Mouse (Mus musculus) hindbrain, embryonic 14.5 days (tissue): Measurements from ENCODE around the gene Alox12. TPM values are rescaled to one million over a fixed set of nuclear protein-coding genes. Genes with fewer than 3 reads are reported as not detected.

ENCODE experiments used
- ATAC-seq: fragments of 200-750 bp; cut with Nextera tagmentation; 2 replicates; pipeline ENCODE4 v1.8.0; 2017; ENCODE audit warnings: moderate number of reproducible peaks, mild to moderate bottlenecking, moderate TSS enrichment, moderate library complexity; ENCODE audit not compliant: low FRiP score
- DNase-seq: peaks from one replicate; pipeline ENCODE4 v3.0.0-alpha.2; 2015; ENCODE audit warnings: low spot score
- H3K27ac ChIP-seq: fragments of 300-500 bp; sonication (generic); 2 replicates; pipeline ENCODE4 v1.5.1; 2014; ENCODE audit warnings: mild to moderate bottlenecking, moderate library complexity
- H3K27me3 ChIP-seq: fragments of 300-500 bp; sonication (generic); 2 replicates; pipeline ENCODE4 v1.6.1; 2014; ENCODE audit warnings: mild to moderate bottlenecking, low read length, mixed read lengths; ENCODE audit not compliant: control insufficient read depth, insufficient read depth
- H3K36me3 ChIP-seq: fragments of 300-500 bp; sonication (generic); replicated peaks from 2 replicates; pipeline ENCODE4 v1.6.1; 2014; ENCODE audit not compliant: control insufficient read depth, insufficient read depth
- H3K4me1 ChIP-seq: fragments of 300-500 bp; sonication (generic); replicated peaks from 2 replicates; pipeline ENCODE4 v1.6.1; 2014; ENCODE audit warnings: antibody characterized with exemption, low read length, mixed read lengths; ENCODE audit not compliant: control insufficient read depth, insufficient read depth
- H3K4me2 ChIP-seq: fragments of 300-500 bp; sonication (generic); replicated peaks from 2 replicates; pipeline ENCODE4 v1.6.1; 2014; ENCODE audit warnings: mild to moderate bottlenecking, moderate library complexity
- H3K4me3 ChIP-seq: fragments of 300-500 bp; sonication (generic); replicated peaks from 2 replicates; pipeline ENCODE4 v1.5.1; 2014; ENCODE audit warnings: mild to moderate bottlenecking, low read length
- H3K9ac ChIP-seq: fragments of 300-500 bp; sonication (generic); 2 replicates; pipeline ENCODE4 v1.6.1; 2014
- H3K9me3 ChIP-seq: fragments of 300-500 bp; sonication (generic); 2 replicates; pipeline ENCODE4 v1.6.1; 2016; ENCODE audit warnings: low read length; ENCODE audit not compliant: control insufficient read depth
- WGBS: fragments of 180-500 bp; shearing (Covaris S2); extraction: QIAGEN DNeasy Blood & Tissue Kit; methylation state at CpG from one replicate; pipeline ENCODE4 v1.1.7; 2014; 5-methylcytosine and 5-hydroxymethylcytosine counted together
- polyA plus RNA-seq: library from polyadenylated mRNA; unstranded; fragments of >200 nt; fragmentation: Nextera tagmentation; extraction: Ambion mirVana; gene quantifications from 2 replicates; pipeline ENCODE4 v1.2.1, GENCODE M21; 2014

The Alox12 gene
- polyA plus RNA-seq, 1 experiment from 2014 or later: 2.1 TPM

- ATAC-seq (no peak), DNase-seq (no peak)
- no peak overlapping the region for H3K4me3 ChIP-seq
- WGBS: 85% methylated on average over 8 of the region's 8 CpGs
- no peak overlapping the region for H3K9ac ChIP-seq
- no peak overlapping the region for H3K4me2 ChIP-seq
- H3K9me3 ChIP-seq: no peaks in the 10 kb centered on the region
- peaks cover 46% of the 10 kb centered on the region for H3K27me3 ChIP-seq
- H3K27ac ChIP-seq: no peak overlapping the region
- no peaks in the 10 kb centered on the region for H3K36me3 ChIP-seq
- H3K4me1 ChIP-seq: 0 out of 2 replicates have a peak, but pooled peaks cover 8% of the 10 kb centered on the region
Observed at GRCm38 (mm10) chr11:70251853-70252252, 3.3 kb downstream of the Alox12 start.

- Histone ChIP-seq H3K4me3 (no peak overlapping the region), H3K9me3 (no peaks in the 10 kb centered on the region), H3K27me3 (peaks cover 36% of the 10 kb centered on the region), H3K9ac (no peak overlapping the region), H3K4me1 (0 out of 2 replicates have a peak, but pooled peaks cover 8% of the 10 kb centered on the region), H3K36me3 (no peaks in the 10 kb centered on the region), H3K27ac (no peak overlapping the region), H3K4me2 (no peak overlapping the region)
- 76% methylated on average over 11 of the region's 11 CpGs for WGBS
- DNase-seq: no peak
- no peak for ATAC-seq
Observed at GRCm38 (mm10) chr11:70250150-70250549, 5.0 kb downstream of the Alox12 start.

GRCm38 (mm10) chr11:70247136-70247845, 7.9 kb downstream of the Alox12 start:
- no peaks in the 10 kb centered on the region for H3K36me3 ChIP-seq
- no peak overlapping the region for H3K9ac ChIP-seq
- H3K9me3 ChIP-seq: no peaks in the 10 kb centered on the region
- 49% methylated on average over 9 of the region's 9 CpGs for WGBS
- H3K4me3 ChIP-seq: no peak overlapping the region
- peaks cover 8% of the 10 kb centered on the region for H3K27me3 ChIP-seq
- no peak overlapping the region for H3K27ac ChIP-seq
- peak; percentile 74 for DNase-seq
- no peaks in the 10 kb centered on the region for H3K4me1 ChIP-seq
- H3K4me2 ChIP-seq: no peak overlapping the region
- no peak for ATAC-seq

GRCm38 (mm10) chr11:70242591-70242990, 12.6 kb downstream of the Alox12 start:
- Histone ChIP-seq H3K9ac (no peak overlapping the region), H3K4me2 (no peak overlapping the region), H3K27ac (no peak overlapping the region), H3K4me3 (no peak overlapping the region), H3K36me3 (no peaks in the 10 kb centered on the region), H3K27me3 (no peaks in the 10 kb centered on the region), H3K4me1 (peaks cover 22% of the 10 kb centered on the region), H3K9me3 (no peaks in the 10 kb centered on the region)
- no peak for ATAC-seq
- DNase-seq: no peak
- 70% methylated on average over 11 of the region's 11 CpGs for WGBS

- Histone ChIP-seq H3K27ac (peak within 1 kb of the TSS; percentile 95), H3K27me3 (no peaks in the 10 kb centered on the region), H3K4me1 (peaks cover 34% of the 10 kb centered on the region), H3K4me2 (peak within 1 kb of the TSS; percentile 100), H3K9me3 (no peaks in the 10 kb centered on the region), H3K4me3 (peak within 1 kb of the TSS; percentile 60), H3K9ac (peak within 1 kb of the TSS; percentile 74), H3K36me3 (peaks cover 13% of the 10 kb centered on the region)
- ATAC-seq (peak; percentile 59), DNase-seq (peak; percentile 87)
- 0% methylated on average over 27 of the region's 35 CpGs for WGBS
Observed at GRCm38 (mm10) chr11:70239541-70240279, 15.4 kb downstream of the Alox12 start, which contains the start of the genes Gm21988 and Rnasek. TSS of gene Gm21988 (minus strand) at chr11:70239830. TSS of gene Rnasek (minus strand) at chr11:70239842.

GRCm38 (mm10) chr11:70238591-70239440, 16.3 kb downstream of the Alox12 start:
- peak overlapping the region; percentile 100 for H3K4me2 ChIP-seq
- peak overlapping the region; percentile 95 for H3K27ac ChIP-seq
- WGBS: 12% methylated on average over 23 of the region's 23 CpGs
- peaks cover 19% of the 10 kb centered on the region for H3K36me3 ChIP-seq
- H3K9me3 ChIP-seq: no peaks in the 10 kb centered on the region
- DNase-seq: no peak
- H3K4me3 ChIP-seq: peak overlapping the region; percentile 60
- no peaks in the 10 kb centered on the region for H3K27me3 ChIP-seq
- H3K9ac ChIP-seq: peak overlapping the region; percentile 74
- H3K4me1 ChIP-seq: peaks cover 34% of the 10 kb centered on the region
- no peak for ATAC-seq

GRCm38 (mm10) chr11:70237457-70238167, 17.5 kb downstream of the Alox12 start, which contains the start of gene 0610010K14Rik:
TSS of gene 0610010K14Rik (minus strand) at chr11:70237914.
- Histone ChIP-seq H3K4me1 (peaks cover 39% of the 10 kb centered on the region), H3K27me3 (no peaks in the 10 kb centered on the region), H3K9me3 (no peaks in the 10 kb centered on the region), H3K9ac (peak within 1 kb of the TSS; percentile 74), H3K27ac (peak within 1 kb of the TSS; percentile 95), H3K36me3 (peaks cover 19% of the 10 kb centered on the region), H3K4me2 (peak within 1 kb of the TSS; percentile 100), H3K4me3 (peak within 1 kb of the TSS; percentile 60)
- ATAC-seq (peak; percentile 95), DNase-seq (peak; percentile 96)
- under 1% methylated on average over 59 of the region's 70 CpGs for WGBS

GRCm38 (mm10) chr11:70236717-70237116, 18.4 kb downstream of the Alox12 start:
- H3K36me3 ChIP-seq: peaks cover 19% of the 10 kb centered on the region
- H3K4me2 ChIP-seq: peak overlapping the region; percentile 100
- ATAC-seq: no peak
- peak overlapping the region; percentile 74 for H3K9ac ChIP-seq
- H3K4me3 ChIP-seq: peak overlapping the region; percentile 60
- no peaks in the 10 kb centered on the region for H3K9me3 ChIP-seq
- no peaks in the 10 kb centered on the region for H3K27me3 ChIP-seq
- no peak for DNase-seq
- H3K27ac ChIP-seq: peak overlapping the region; percentile 95
- peaks cover 40% of the 10 kb centered on the region for H3K4me1 ChIP-seq
- WGBS: 21% methylated on average over 7 of the region's 7 CpGs
